ENCODE assay signal across 19 mouse cellular contexts in the genomic region with DNA sequence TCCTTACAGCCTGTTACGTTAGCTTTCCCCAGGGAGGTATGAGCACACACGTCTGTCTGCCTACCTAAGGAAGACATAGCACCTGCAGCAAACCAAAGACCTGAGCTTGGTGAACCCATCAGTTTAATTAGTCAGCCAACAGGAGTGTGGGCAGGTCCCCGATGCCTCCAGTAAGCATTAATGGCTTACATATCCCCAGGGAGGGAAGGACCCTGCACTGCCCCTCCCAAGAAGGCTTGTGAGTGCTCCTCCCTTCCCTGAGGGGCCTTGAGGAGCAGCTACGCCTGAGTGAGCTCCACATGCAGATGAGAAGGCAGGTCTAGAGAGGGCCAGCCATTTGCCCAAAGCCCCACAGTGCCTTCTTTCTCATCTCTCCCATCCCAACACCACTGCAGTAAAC. TPM values are rescaled to one million over a fixed set of nuclear protein-coding genes. Genes with fewer than 3 reads are reported as not detected.
DNase-seq lines count a peak whose midpoint lies in the region; ATAC-seq and TF ChIP-seq lines count a peak whose summit lies in the region.
"Had no signal": no experiment of that assay in that cellular context is flagged by ENCODE, and none has a peak within 500 bp of the region (broad histone marks: within the 10 kb centered on the region; RNA-seq: fewer than 3 reads in every experiment).

No protein-coding gene starts in this region.

- TF ChIP-seq CTCF in E14TG2a.4 (conservative IDR thresholded peaks at IDR 0.05; ENCODE audit: low read length): no peak

- 49% methylated on average over 4 of the region's 4 CpGs for WGBS in intestine, embryonic 15.5 days

- no peak for ATAC-seq in intestine, embryonic 15.5 days
- ATAC-seq: Patski had no signal

- peak; percentile 64 for DNase-seq in A20 (ENCODE audit: low read depth, low spot score)
- peak; percentile 37 for DNase-seq in kidney, adult 18-20 months
- peak; percentile 59 for DNase-seq in kidney, postnatal 10 days
- DNase-seq in left cerebral cortex, adult 18-20 months (ENCODE audit: low spot score in 2 of 2): no peak
- no peak for DNase-seq in cerebellum, postnatal 14 days
- DNase-seq: cerebellum, adult 8-10 months; gastrocnemius, postnatal 14 days; heart, postnatal 14 days; lung, adult 2 months had no signal

- no peaks in the 10 kb centered on the region for H3K27me3 ChIP-seq in E14TG2a.4 (ENCODE audit: insufficient read depth, low read length)
- no peaks in the 10 kb centered on the region for H3K27me3 ChIP-seq in intestine, embryonic 15.5 days (replicated peaks)
- H3K27me3 ChIP-seq: forebrain, embryonic 12.5 days; Patski had no signal

- no peak overlapping the region for H3K4me2 ChIP-seq in intestine, embryonic 15.5 days (replicated peaks)
- H3K4me2 ChIP-seq: forebrain, embryonic 12.5 days; heart, embryonic 11.5 days; liver, embryonic 11.5 days; midbrain, embryonic 11.5 days had no signal

- H3K9me3 ChIP-seq in E14TG2a.4 (ENCODE audit: low read length): no peaks in the 10 kb centered on the region
- no peaks in the 10 kb centered on the region for H3K9me3 ChIP-seq in intestine, embryonic 15.5 days
- H3K9me3 ChIP-seq: forebrain, embryonic 12.5 days; limb, embryonic 10.5 days had no signal

- H3K9ac ChIP-seq in intestine, embryonic 15.5 days: no peak overlapping the region
- H3K9ac ChIP-seq: forebrain, embryonic 12.5 days had no signal

- H3K27ac ChIP-seq in intestine, embryonic 15.5 days: no peak overlapping the region
- H3K27ac ChIP-seq: forebrain, embryonic 12.5 days; layer of hippocampus, adult 2 months; left cerebral cortex, adult 2 months; limb, embryonic 10.5 days had no signal

- H3K4me3 ChIP-seq in E14TG2a.4 (replicated peaks; ENCODE audit: low read length): peak overlapping the region; percentile 65
- H3K4me3 ChIP-seq in intestine, embryonic 15.5 days (replicated peaks): no peak overlapping the region
- H3K4me3 ChIP-seq: forebrain, embryonic 12.5 days; layer of hippocampus, adult 2 months; left cerebral cortex, adult 2 months; limb, embryonic 10.5 days had no signal

- peaks cover 74% of the 10 kb centered on the region for H3K4me1 ChIP-seq in E14TG2a.4 (replicated peaks; ENCODE audit: low read depth, low read length)
- peaks cover 32% of the 10 kb centered on the region for H3K4me1 ChIP-seq in intestine, embryonic 15.5 days (replicated peaks)

- H3K36me3 ChIP-seq in E14TG2a.4 (ENCODE audit: insufficient read depth, low read length): no peaks in the 10 kb centered on the region
- H3K36me3 ChIP-seq in intestine, embryonic 15.5 days: no peaks in the 10 kb centered on the region
- H3K36me3 ChIP-seq: forebrain, embryonic 12.5 days; limb, embryonic 10.5 days had no signal

RNA-seq across cellular contexts. Expression of gene Zdhhc18, which starts 6.3 kb away (rescaled TPM):
- 10 to 100 TPM; 35.5 to 39.2 TPM for total RNA-seq in left cerebral cortex, adult 18-20 months (2021)
- polyA plus RNA-seq in intestine, embryonic 15.5 days (2015; fragmentation: Nextera tagmentation; extraction: Ambion mirVana): 2.0 and 4.1 TPM in 2 replicates

RNA-seq across cellular contexts. Expression of gene Pigv, which starts 16.2 kb away (rescaled TPM):
- 1 to 10 TPM; 7.1 to 9.7 TPM for total RNA-seq in left cerebral cortex, adult 18-20 months (2021)
- 16.9 and 17.7 TPM in 2 replicates for polyA plus RNA-seq in intestine, embryonic 15.5 days (2015; fragmentation: Nextera tagmentation; extraction: Ambion mirVana)

RNA-seq across cellular contexts. Expression of gene Sfn, which starts 54.3 kb away (rescaled TPM):
- 1 to 10 TPM; 1.4 to 2.6 TPM for total RNA-seq in left cerebral cortex, adult 18-20 months (2021)
- 47.4 and 51.0 TPM in 2 replicates for polyA plus RNA-seq in intestine, embryonic 15.5 days (2015; fragmentation: Nextera tagmentation; extraction: Ambion mirVana)

Comparison
In these comparisons a context has a peak if more than half of its experiments do, and no peak if none do; other contexts are left out.
1. DNase-seq: peak in A20 (single experiment), kidney, adult 18-20 months (single experiment) and kidney, postnatal 10 days (single experiment); none in left cerebral cortex, adult 18-20 months (0 of 2) and cerebellum, postnatal 14 days (0 of 2).